Mouse (Mus musculus): Measurements from ENCODE around the gene Sema5b.

DNA sequence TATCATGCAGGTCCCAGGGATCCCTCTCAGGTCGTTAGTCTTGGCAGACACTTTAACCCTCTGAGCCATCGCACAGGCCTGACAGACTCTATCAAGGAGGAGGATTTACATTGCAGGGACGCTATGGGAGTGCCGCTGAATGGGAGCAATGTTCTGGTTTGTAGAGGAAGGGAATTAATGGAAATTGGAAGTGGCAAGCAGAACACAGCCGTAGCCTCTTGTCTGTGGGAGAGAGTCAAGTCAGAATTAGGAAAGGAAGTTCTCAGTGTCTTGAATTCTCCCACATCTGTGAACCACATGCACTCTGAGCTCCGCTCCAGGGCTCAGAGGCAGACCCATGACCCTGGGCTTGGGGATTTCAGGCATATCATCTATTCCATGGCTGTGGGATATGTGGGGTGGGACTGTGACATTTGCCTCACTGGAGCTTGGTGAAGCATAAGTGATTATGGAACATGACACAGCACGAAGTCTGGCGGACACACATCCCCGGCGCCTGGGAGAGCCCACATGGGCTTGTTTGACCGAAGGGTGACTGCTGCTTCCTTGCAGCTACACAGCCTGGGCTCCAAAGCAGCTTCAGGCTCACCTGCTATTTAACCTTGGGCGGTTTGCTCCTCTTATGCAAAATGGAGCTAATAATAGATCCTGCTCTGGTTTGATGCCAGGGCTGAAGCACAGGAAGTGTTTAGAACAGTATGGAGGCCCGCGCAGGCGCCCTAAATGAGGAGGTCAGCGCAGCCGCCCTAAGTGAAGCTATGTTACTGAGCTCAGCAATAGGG, 140.6 kb downstream of the Sema5b start:
- TF ChIP-seq CTCF (IDR thresholded peaks at IDR 0.05; ENCODE audit: low read depth, low read length) (no peak), POLR2A (IDR thresholded peaks at IDR 0.05; ENCODE audit: extremely low read depth, insufficient read depth, low read length) (no peak)
